Mouse (Mus musculus) frontal cortex, postnatal 14 days (tissue): ENCODE results near the gene Tmtc2.

ENCODE experiments used
- DNase-seq, 2 experiments: peaks; one replicate each; pipeline ENCODE4 v3.0.0; 2022; ENCODE audit warnings: low spot score in 2 of 2

Tmtc2 gene

GRCm38 (mm10) chr10:105168443-105169102 lies 405.7 kb downstream of the Tmtc2 start:
- DNase-seq = no peak

- no peak for DNase-seq
Measured at GRCm38 (mm10) chr10:105165291-105165690, 409.0 kb downstream of the Tmtc2 start.

- no peak for DNase-seq
Measured at GRCm38 (mm10) chr10:105153789-105154188, 420.5 kb downstream of the Tmtc2 start.

- no peak for DNase-seq
Measured at GRCm38 (mm10) chr10:105144382-105144781, 429.9 kb downstream of the Tmtc2 start.

- no peak for DNase-seq
Measured at GRCm38 (mm10) chr10:105142201-105142600, 432.1 kb downstream of the Tmtc2 start.
